Mouse (Mus musculus) brain, embryonic 18.5 days (tissue): Measurements from ENCODE around the gene Nup85.
A peak's percentile ranks its signal among the peaks of the same experiment; 100 is the strongest.

Experiments used
- DNase-seq: peaks from one replicate; pipeline ENCODE4 v3.0.0-alpha.2; 2012; ENCODE audit warnings: low read depth, low spot score

Nup85 gene

GRCm38 (mm10) chr11:115582913-115583606, 18.8 kb downstream of the Nup85 start:
- DNase-seq: no peak

- no peak for DNase-seq
These were observed 20.3 kb downstream of the Nup85 start for GRCm38 (mm10) chr11:115584376-115585073.

- DNase-seq: no peak
These were observed 21.4 kb downstream of the Nup85 start for GRCm38 (mm10) chr11:115585573-115586100.

- no peak for DNase-seq
These were observed 22.2 kb downstream of the Nup85 start for GRCm38 (mm10) chr11:115586403-115586802.

GRCm38 (mm10) chr11:115587984-115588383, 23.8 kb downstream of the Nup85 start:
- DNase-seq: no peak

- DNase-seq: no peak
These were observed 26.4 kb downstream of the Nup85 start for GRCm38 (mm10) chr11:115590526-115591075.

GRCm38 (mm10) chr11:115595209-115595608, 31.0 kb downstream of the Nup85 start:
- no peak for DNase-seq

GRCm38 (mm10) chr11:115598309-115598708, 34.1 kb downstream of the Nup85 start:
- DNase-seq: no peak

GRCm38 (mm10) chr11:115599722-115600121, 35.5 kb downstream of the Nup85 start:
- no peak for DNase-seq

- DNase-seq: no peak
These were observed 36.5 kb downstream of the Nup85 start for GRCm38 (mm10) chr11:115600743-115601142.

- no peak for DNase-seq
These were observed 36.9 kb downstream of the Nup85 start for GRCm38 (mm10) chr11:115601174-115601573.

- no peak for DNase-seq
These were observed 38.9 kb downstream of the Nup85 start for GRCm38 (mm10) chr11:115603128-115603475.

GRCm38 (mm10) chr11:115603476-115604303, 39.5 kb downstream of the Nup85 start, which contains the start of the genes Mrps7 and Gga3:
Mrps7 (plus strand) TSS chr11:115603925.
Gga3 (minus strand) TSS chr11:115604051.
- peak; percentile 74 for DNase-seq

- no peak for DNase-seq
These were observed 40.1 kb downstream of the Nup85 start for GRCm38 (mm10) chr11:115604304-115604696.

GRCm38 (mm10) chr11:115606733-115607132, 42.5 kb downstream of the Nup85 start:
- no peak for DNase-seq

- DNase-seq: no peak
These were observed 44.5 kb downstream of the Nup85 start for GRCm38 (mm10) chr11:115608421-115609399.

- DNase-seq: no peak
These were observed 45.3 kb downstream of the Nup85 start for GRCm38 (mm10) chr11:115609576-115609975.

- DNase-seq: no peak
These were observed 46.9 kb downstream of the Nup85 start for GRCm38 (mm10) chr11:115611173-115611572.

GRCm38 (mm10) chr11:115612059-115612409, 47.8 kb downstream of the Nup85 start:
- DNase-seq: no peak

- DNase-seq: no peak
These were observed 48.3 kb downstream of the Nup85 start, which contains the start of gene Mif4gd for GRCm38 (mm10) chr11:115612410-115613137. Mif4gd (minus strand) TSS chr11:115612969.
